Mouse (Mus musculus) heart, embryonic 11.5 days (tissue): ENCODE measurements around the gene BC030867. TPM values are rescaled to one million over a fixed set of nuclear protein-coding genes. Genes with fewer than 3 reads are reported as not detected.
A peak's percentile ranks its signal among the peaks of the same experiment; 100 is the strongest.

Source experiments
- ATAC-seq: fragments of 200-750 bp; cut with Nextera tagmentation; replicated peaks from 2 replicates; pipeline ENCODE4 v1.8.0; 2017; ENCODE audit warnings: moderate library complexity; ENCODE audit not compliant: insufficient number of reproducible peaks, low FRiP score, low TSS enrichment
- H3K27ac ChIP-seq: fragments of 300-500 bp; sonication (generic); 2 replicates; pipeline ENCODE4 v1.5.1; 2014; ENCODE audit warnings: mild to moderate bottlenecking, low read depth, low read length
- H3K27me3 ChIP-seq: fragments of 300-500 bp; sonication (generic); 2 replicates; pipeline ENCODE4 v1.6.1; 2014; ENCODE audit warnings: mild to moderate bottlenecking, low read length, mixed read lengths; ENCODE audit not compliant: control insufficient read depth, insufficient read depth
- H3K36me3 ChIP-seq: fragments of 300-500 bp; sonication (generic); 2 replicates; pipeline ENCODE4 v1.6.1; 2014; ENCODE audit warnings: mild to moderate bottlenecking, low read length, moderate library complexity, mixed read lengths; ENCODE audit not compliant: control insufficient read depth, insufficient read depth
- H3K4me1 ChIP-seq: fragments of 300-500 bp; sonication (generic); 2 replicates; pipeline ENCODE4 v1.6.1; 2014; ENCODE audit warnings: low read length; ENCODE audit not compliant: control insufficient read depth, insufficient read depth
- H3K4me2 ChIP-seq: fragments of 300-500 bp; sonication (generic); 2 replicates; pipeline ENCODE4 v1.6.1; 2014; ENCODE audit warnings: mild to moderate bottlenecking, moderate library complexity
- H3K4me3 ChIP-seq: fragments of 300-500 bp; sonication (generic); 2 replicates; pipeline ENCODE4 v1.5.1; 2014; ENCODE audit warnings: low read depth, low read length
- H3K9ac ChIP-seq: fragments of 300-500 bp; sonication (generic); 2 replicates; pipeline ENCODE4 v1.6.1; 2014; ENCODE audit warnings: mild to moderate bottlenecking, low read depth, low read length, moderate library complexity
- H3K9me3 ChIP-seq: fragments of 300-500 bp; sonication (generic); replicated peaks from 2 replicates; pipeline ENCODE4 v1.6.1; 2016; ENCODE audit warnings: low read length; ENCODE audit not compliant: control insufficient read depth
- WGBS: fragments of 180-500 bp; shearing (Covaris S2); extraction: QIAGEN DNeasy Blood & Tissue Kit; methylation state at CpG from one replicate; pipeline ENCODE4 v1.1.7; 2014; ENCODE audit not compliant: insufficient replicate concordance; 5-methylcytosine and 5-hydroxymethylcytosine counted together
- polyA plus RNA-seq: library from polyadenylated mRNA; unstranded; fragments of >200 nt; fragmentation: Nextera tagmentation; extraction: Ambion mirVana; gene quantifications from 2 replicates; pipeline ENCODE4 v1.2.1, GENCODE M21; 2014

The BC030867 gene
- polyA plus RNA-seq, 1 experiment from 2014 or later, result 13.2 TPM

DNA sequence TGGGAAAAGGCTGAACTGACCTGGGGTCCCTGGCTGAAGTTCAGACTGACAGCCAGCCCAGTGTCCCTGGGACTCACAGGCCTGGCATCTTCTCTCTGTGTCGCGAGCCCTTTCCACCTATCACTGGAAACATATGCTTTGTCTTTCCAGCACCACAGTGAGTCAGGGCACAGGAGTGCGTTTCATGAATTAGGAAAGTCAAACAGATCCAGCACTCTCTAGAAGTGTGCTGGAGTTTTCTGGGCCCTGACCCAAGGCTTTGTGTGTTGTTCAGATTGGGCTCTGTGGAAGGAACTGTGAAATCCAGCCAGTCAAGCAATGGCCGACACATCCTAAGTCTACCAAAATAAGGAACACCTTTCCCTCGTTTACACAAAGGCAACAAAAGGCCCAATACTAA lies 23.5 kb upstream of the BC030867 start:
- 75% methylated on average over 5 of the region's 5 CpGs for WGBS
- Histone ChIP-seq H3K9ac (peak overlapping the region; percentile 58; the same call in 1 of the 2 replicates), H3K4me2 (peak overlapping the region; percentile 67), H3K4me3 (no peak overlapping the region), H3K27ac (no peak overlapping the region), H3K36me3 (no peaks in the 10 kb centered on the region), H3K4me1 (peaks cover 85% of the 10 kb centered on the region), H3K9me3 (no peaks in the 10 kb centered on the region), H3K27me3 (no peaks in the 10 kb centered on the region)
- ATAC-seq, result no peak

DNA sequence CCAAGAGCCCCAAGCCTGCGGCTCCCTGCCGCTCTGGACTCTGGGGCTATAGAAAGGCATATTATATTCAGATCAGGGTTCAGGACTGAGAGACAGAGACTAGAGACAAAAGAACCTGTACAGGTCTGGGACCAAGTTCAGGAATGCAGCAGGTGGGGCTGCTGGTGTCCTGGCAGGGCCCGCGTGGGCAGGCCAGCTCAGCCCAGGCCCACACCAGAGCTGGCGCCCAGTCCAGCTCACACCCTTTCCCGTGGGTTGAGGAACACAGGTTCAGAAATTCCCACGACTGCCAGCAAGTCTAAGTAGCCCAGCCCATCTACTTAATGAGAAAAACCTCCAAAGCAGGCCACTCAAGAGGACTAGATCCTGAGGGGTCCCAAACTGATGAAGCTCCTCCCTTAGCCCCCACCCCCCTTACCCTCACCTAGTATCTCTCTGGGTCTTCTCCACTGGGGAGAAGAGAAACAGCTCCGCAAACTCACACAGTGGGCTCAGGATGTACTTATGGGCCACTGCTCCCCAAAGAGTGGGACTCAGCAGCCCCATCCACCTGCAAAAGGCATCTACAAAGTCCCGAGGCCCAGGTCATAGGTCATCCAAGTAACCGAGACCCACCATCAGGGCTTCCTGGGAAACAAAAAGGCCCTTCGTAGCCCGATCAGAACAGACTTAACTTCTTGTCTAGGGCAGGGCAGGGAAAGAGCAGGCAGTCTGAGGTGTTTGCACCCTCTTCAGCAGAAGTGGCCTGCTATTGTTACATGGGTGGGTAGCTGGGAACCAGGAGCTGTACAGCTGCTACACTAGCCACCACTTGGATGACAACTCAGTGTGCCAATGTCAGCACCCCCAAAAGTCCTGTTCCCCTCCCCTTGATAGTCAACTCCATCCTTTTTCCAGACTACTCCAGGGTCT lies 22.4 kb upstream of the BC030867 start:
- Histone ChIP-seq H3K4me1 (peaks cover 76% of the 10 kb centered on the region), H3K9me3 (no peaks in the 10 kb centered on the region), H3K27me3 (no peaks in the 10 kb centered on the region), H3K4me2 (peak overlapping the region; percentile 93; the same call in 1 of the 2 replicates), H3K27ac (no peak overlapping the region), H3K36me3 (no peaks in the 10 kb centered on the region), H3K4me3 (no peak overlapping the region), H3K9ac (no peak overlapping the region)
- WGBS, result 67% methylated on average over 12 of the region's 12 CpGs
- ATAC-seq, result no peak

DNA sequence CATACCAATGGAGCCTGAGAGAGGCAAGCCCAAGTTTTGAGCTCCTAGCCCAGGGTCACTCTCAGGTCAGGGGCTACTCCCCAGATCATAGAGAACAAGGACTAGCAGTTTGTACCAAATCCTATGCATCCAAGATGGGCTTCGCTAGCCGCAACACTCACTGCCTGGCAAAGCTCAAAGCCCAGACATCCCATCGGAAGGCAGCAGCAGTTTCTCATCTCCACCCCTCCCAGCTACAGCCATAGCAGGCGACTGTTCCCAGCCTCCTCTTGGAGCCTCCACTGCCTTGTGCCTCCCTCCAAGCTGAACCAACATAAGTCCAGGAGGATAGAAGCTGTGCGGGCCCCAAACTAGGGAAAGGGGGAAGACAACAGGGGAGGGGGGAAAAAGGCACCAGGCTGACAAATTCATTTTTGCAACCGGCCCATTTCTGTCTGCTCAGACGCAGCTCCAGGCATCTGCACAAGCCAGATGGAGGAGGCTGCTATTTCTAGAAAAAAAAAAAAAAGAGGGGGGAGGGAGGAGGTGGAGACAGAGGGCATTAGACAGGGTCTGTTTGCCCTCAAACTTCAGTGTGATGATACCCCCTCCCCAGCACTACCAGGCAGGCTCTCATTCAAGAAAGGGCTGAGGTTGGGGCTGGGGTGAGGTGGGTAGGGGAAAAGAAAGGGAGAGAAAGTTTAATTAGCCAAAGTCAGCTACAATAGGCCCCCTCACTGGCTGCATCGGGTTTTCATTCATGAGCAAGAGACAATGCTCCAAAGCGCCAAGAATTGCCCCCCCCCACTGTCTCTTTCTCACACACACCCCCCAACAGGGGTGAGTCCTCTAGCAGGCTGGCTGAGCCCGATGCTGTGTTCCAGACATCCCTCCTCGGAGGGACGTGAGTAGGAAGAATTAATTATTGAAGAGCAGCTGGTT lies 21.2 kb upstream of the BC030867 start:
- peak overlapping the region; percentile 93 for H3K4me2 ChIP-seq
- no peak for ATAC-seq
- H3K9ac ChIP-seq, result peak overlapping the region; percentile 29
- H3K27ac ChIP-seq, result peak overlapping the region; percentile 22; the same call in 1 of the 2 replicates
- H3K9me3 ChIP-seq, result no peaks in the 10 kb centered on the region
- peaks cover 65% of the 10 kb centered on the region for H3K4me1 ChIP-seq
- 20% methylated on average over 12 of the region's 12 CpGs for WGBS
- no peaks in the 10 kb centered on the region for H3K27me3 ChIP-seq
- H3K36me3 ChIP-seq, result no peaks in the 10 kb centered on the region
- H3K4me3 ChIP-seq, result peak overlapping the region; percentile 98

DNA sequence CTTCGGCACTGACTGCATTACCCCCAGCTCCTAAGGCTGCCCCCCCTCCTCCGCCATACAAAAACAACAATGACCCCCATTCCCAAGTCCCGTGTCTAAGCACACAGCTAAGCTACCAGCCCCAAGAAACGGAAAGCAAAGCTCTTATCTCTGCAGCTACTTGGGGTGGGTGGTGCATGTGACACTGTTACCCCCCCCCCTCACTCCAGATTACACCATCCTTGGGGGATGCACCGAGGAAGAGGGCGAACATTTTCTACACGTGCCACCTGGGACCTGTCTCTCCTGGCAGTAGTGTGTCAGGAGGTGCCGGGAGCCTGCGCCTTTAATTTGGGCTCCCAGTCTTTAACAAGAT lies 20.5 kb upstream of the BC030867 start:
- Histone ChIP-seq H3K9ac (peak overlapping the region; percentile 29), H3K4me1 (peaks cover 59% of the 10 kb centered on the region), H3K27me3 (no peaks in the 10 kb centered on the region), H3K27ac (no peak overlapping the region), H3K4me3 (peak overlapping the region; percentile 98), H3K4me2 (peak overlapping the region; percentile 93), H3K36me3 (no peaks in the 10 kb centered on the region), H3K9me3 (no peaks in the 10 kb centered on the region)
- 11% methylated on average over 9 of the region's 9 CpGs for WGBS
- ATAC-seq, result no peak

DNA sequence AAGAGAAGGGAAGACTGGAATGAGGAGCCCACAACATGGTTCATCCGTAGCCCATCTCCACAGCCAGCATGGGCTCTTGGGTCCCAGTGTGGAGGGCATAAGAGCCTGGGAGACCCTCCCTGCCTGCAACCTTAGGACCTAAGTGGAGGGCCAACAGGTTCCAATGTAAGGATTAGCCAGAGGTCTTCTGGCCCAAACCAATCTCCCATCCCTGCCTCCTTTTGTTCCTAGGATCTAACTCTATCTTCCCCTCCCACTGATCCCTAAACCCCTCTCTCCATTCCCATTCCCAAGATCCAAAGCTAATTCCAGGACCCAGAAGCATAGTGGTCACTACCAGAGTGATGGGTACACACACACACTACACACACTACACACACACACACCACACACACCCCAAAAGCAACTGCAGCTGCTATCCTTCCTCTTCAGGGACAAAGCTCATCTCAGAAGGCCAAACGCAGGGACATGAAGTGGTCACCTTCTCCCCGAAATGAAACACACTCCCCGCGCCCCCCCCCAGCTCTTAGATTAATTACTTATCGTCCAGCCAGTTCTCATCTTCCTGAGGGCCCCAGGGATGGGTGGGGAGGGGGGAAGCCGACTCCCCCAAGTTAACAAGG lies 19.9 kb upstream of the BC030867 start:
- Histone ChIP-seq H3K4me2 (peak overlapping the region; percentile 93), H3K36me3 (no peaks in the 10 kb centered on the region), H3K9me3 (no peaks in the 10 kb centered on the region), H3K9ac (peak overlapping the region; percentile 93), H3K4me1 (peaks cover 55% of the 10 kb centered on the region), H3K27ac (peak overlapping the region; percentile 86; the same call in 1 of the 2 replicates), H3K4me3 (peak overlapping the region; percentile 98), H3K27me3 (no peaks in the 10 kb centered on the region)
- WGBS, result 17% methylated on average over 7 of the region's 7 CpGs
- no peak for ATAC-seq

DNA sequence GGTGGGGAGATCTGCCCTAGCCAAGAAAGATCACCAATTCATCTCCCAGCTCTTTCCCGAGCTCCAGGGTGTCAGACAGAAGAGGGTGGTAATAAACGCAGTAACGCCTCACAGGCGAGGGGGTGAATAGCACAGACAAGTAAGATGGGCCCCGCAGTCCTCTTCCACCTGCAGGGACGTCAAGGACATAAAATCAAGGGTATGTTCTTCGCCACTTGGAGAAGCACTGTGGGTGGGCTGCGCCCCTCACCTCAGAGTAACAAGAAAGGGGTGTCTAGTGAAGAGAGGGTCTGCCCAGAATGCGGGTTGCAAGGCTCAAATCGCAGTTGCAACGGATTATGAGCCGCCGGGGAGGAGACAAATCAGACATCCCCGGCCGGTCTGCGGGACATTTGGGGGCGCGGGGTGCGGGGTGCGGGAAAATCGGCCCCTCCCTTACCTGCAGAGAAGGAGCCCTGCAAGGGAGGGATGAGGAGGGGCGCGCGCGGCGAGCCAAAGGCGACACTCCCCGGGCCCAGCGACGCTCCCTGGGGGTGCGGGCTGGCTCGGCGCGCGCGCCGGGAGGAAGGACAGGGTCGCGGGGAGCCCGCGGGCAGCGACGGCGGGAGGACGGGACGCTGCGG lies 19.2 kb upstream of the BC030867 start:
- peak overlapping the region; percentile 98 for H3K4me3 ChIP-seq
- no peaks in the 10 kb centered on the region for H3K9me3 ChIP-seq
- peak overlapping the region; percentile 93 for H3K4me2 ChIP-seq
- no peaks in the 10 kb centered on the region for H3K36me3 ChIP-seq
- peak; percentile 51; the same call in 1 of the 2 replicates for ATAC-seq
- H3K27ac ChIP-seq, result peak overlapping the region; percentile 86
- H3K9ac ChIP-seq, result peak overlapping the region; percentile 93
- H3K4me1 ChIP-seq, result peaks cover 50% of the 10 kb centered on the region
- H3K27me3 ChIP-seq, result no peaks in the 10 kb centered on the region
- WGBS, result under 1% methylated on average over 28 of the region's 47 CpGs

DNA sequence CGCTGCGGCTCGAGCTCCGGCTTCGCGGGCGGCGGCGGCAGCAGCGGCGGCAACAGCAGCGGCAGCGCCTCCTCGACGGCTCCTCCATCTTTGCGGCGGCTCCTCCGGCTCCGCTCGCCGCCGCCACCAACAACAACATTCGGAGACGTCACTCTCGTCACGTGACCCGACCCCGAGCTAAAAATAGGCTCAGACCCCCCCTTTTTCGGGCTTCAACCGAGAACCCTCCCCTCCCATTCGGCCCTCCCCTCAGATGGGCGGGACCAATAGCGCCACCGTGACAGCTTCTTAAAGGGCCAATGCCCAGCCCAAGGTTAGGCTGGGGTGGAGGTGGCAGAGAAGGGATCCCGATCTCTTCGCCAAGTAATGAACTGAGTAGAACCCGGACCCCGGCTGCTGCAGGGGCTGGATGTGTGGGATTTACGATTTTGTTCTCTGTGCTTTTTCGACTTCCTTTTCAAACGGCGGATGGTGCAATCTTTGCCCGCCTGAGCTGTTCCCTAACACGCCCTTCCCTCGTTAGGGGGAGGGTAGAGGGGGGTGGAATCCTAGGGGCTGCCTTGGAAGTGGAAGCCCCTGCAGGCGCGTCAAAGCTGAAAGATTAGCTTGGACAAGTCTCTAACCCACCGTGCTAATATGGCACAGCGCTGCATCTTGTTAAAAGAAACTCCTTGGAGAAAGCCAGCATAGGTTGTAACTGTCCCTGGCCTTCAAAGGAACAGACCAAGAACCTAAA lies 18.5 kb upstream of the BC030867 start, which contains the start of gene Hdac5:
TSS of gene Hdac5 (minus strand) at position 161 of the 736 bp plus-strand sequence.
- Histone ChIP-seq H3K9ac (peak within 1 kb of the TSS; percentile 93), H3K4me3 (peak within 1 kb of the TSS; percentile 98), H3K4me2 (peak within 1 kb of the TSS; percentile 93), H3K9me3 (no peaks in the 10 kb centered on the region), H3K36me3 (no peaks in the 10 kb centered on the region), H3K27ac (peak within 1 kb of the TSS; percentile 86), H3K4me1 (peaks cover 43% of the 10 kb centered on the region), H3K27me3 (no peaks in the 10 kb centered on the region)
- WGBS, result under 1% methylated on average over 49 of the region's 49 CpGs
- peak; percentile 87 for ATAC-seq
